Mouse (Mus musculus): ENCODE measurements around the gene Narfl.

Gene Narfl

GRCm38 (mm10) chr17:25762591-25762990, 11.0 kb upstream of the Narfl start:
- DNase-seq (ENCODE audit: low spot score) = no peak

GRCm38 (mm10) chr17:25765886-25766285, 7.7 kb upstream of the Narfl start:
- no peak for DNase-seq (ENCODE audit: low spot score)

- DNase-seq (ENCODE audit: low spot score) = no peak
Measured at GRCm38 (mm10) chr17:25769331-25769730, 4.2 kb upstream of the Narfl start.

GRCm38 (mm10) chr17:25775318-25776062, 1.9 kb downstream of the Narfl start:
- no peak for DNase-seq (ENCODE audit: low spot score)

- no peak for DNase-seq (ENCODE audit: low spot score)
Measured at GRCm38 (mm10) chr17:25777948-25778347, 4.4 kb downstream of the Narfl start.

GRCm38 (mm10) chr17:25781339-25781738, 7.8 kb downstream of the Narfl start:
- DNase-seq (ENCODE audit: low spot score) = no peak

GRCm38 (mm10) chr17:25783086-25783485, 9.5 kb downstream of the Narfl start:
- DNase-seq (ENCODE audit: low spot score) = no peak

- DNase-seq (ENCODE audit: low spot score) = no peak
Measured at GRCm38 (mm10) chr17:25783861-25784574, 10.4 kb downstream of the Narfl start.

GRCm38 (mm10) chr17:25785281-25785745, 11.7 kb downstream of the Narfl start, which contains the start of gene Haghl:
Gene Haghl (minus strand): TSS chr17:25785673.
- DNase-seq (ENCODE audit: low spot score) = peak; percentile 97

- no peak for DNase-seq (ENCODE audit: low spot score)
Measured at GRCm38 (mm10) chr17:25786280-25786679, 12.7 kb downstream of the Narfl start, which contains the start of gene Ccdc78. Gene Ccdc78 (plus strand): TSS chr17:25786580.

GRCm38 (mm10) chr17:25786781-25787504, 13.4 kb downstream of the Narfl start:
- no peak for DNase-seq (ENCODE audit: low spot score)

GRCm38 (mm10) chr17:25791320-25791842, 17.8 kb downstream of the Narfl start:
- DNase-seq (ENCODE audit: low spot score) = no peak

GRCm38 (mm10) chr17:25791843-25792527, 18.4 kb downstream of the Narfl start:
- peak; percentile 83 for DNase-seq (ENCODE audit: low spot score)

GRCm38 (mm10) chr17:25792615-25793014, 19.0 kb downstream of the Narfl start, which contains the start of gene Fam173a:
Gene Fam173a (minus strand): TSS chr17:25792901.
- DNase-seq (ENCODE audit: low spot score) = peak; percentile 73

GRCm38 (mm10) chr17:25794197-25794596, 20.6 kb downstream of the Narfl start:
- no peak for DNase-seq (ENCODE audit: low spot score)

GRCm38 (mm10) chr17:25794998-25795397, 21.4 kb downstream of the Narfl start:
- DNase-seq (ENCODE audit: low spot score) = no peak

- DNase-seq (ENCODE audit: low spot score) = no peak
Measured at GRCm38 (mm10) chr17:25795609-25796092, 22.1 kb downstream of the Narfl start, which contains the start of gene AC134908.4. Gene AC134908.4 (minus strand): TSS chr17:25795659.

GRCm38 (mm10) chr17:25796211-25796771, 22.7 kb downstream of the Narfl start:
- DNase-seq (ENCODE audit: low spot score) = no peak

GRCm38 (mm10) chr17:25796951-25797369, 23.4 kb downstream of the Narfl start, which contains the start of gene Metrn:
Gene Metrn (minus strand): TSS chr17:25797136.
- DNase-seq (ENCODE audit: low spot score) = peak; percentile 85

- peak; percentile 62 for DNase-seq (ENCODE audit: low spot score)
Measured at GRCm38 (mm10) chr17:25801029-25801428, 27.5 kb downstream of the Narfl start.
